Mouse (Mus musculus) layer of hippocampus, postnatal 36 days (tissue): Measurements from ENCODE around the gene Pate2. TPM values are rescaled to one million over a fixed set of nuclear protein-coding genes. Genes with fewer than 3 reads are reported as not detected.
A peak's percentile ranks its signal among the peaks of the same experiment; 100 is the strongest.

Experiments used
- DNase-seq, 2 experiments: peaks; one replicate each; pipeline ENCODE4 v3.0.0; 2022
- total RNA-seq, 2 experiments: library from RNA; stranded (reverse); gene quantifications; 2 replicates each; pipeline ENCODE4 v1.2.3; 2021

Gene Pate2
- under 1 TPM; 0.78 to 0.90 TPM for total RNA-seq

- peak; percentile 89 to 91 for DNase-seq
These were observed at the start of gene Pate2, which contains the start of gene Hyls1 for GRCm38 (mm10) chr9:35569571-35570534. Gene Pate2, plus strand, starts transcription at chr9:35570284. Gene Hyls1, minus strand, starts transcription at chr9:35570398.

DNA sequence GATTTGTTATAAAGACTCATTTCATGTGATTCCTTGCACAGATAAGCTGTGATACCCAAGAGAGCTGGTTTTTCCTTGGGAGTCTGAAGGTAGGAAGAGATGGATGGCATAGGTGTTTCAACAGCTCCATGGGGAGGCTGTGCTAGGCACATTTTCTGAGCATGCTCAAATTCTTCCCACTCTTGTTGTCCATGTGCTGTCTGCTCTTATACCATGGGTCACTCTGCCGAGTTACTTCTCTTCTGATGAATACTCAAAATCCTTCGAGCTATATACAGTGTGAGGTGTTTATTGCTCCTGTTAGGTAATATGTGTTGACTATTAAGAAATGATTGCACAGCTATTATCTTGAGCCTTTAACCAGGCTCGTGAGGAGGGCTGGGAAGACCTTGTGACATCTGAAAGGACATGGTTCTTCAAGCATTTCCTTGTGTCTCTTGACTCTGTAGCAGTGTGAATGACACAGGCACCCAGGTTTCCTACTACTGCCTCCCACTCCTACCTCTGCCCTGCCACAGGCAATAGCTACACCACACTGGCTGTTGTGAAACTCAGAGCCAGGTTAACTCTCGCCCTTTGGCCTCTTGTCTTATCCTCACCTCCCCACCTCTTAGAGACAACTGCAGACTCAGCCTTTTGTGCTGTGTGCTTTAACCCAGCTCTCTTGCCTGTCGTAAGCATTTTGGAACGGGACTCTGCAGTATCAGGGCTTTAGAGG lies 49.3 kb upstream of the Pate2 start:
- no peak for DNase-seq

DNA sequence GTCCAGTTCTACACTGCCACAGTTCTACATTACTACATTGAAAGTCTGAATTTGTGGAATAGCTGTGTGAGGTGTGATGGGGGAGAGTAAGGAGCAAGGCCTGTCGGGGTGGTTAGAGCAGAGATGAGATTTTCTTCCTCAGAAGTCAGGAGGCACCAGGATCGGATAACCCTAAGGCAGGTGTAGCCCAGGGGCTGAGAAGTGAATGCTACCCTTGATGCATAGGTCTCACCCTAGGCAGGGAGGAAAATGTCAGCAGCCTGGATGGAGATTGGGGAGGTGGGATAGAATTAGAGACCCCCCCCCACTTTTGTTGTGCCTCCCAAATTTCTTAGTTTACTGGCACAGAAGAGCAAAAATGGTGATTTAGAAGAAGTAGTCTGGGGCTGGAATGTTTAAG lies 47.8 kb upstream of the Pate2 start:
- DNase-seq: no peak

DNA sequence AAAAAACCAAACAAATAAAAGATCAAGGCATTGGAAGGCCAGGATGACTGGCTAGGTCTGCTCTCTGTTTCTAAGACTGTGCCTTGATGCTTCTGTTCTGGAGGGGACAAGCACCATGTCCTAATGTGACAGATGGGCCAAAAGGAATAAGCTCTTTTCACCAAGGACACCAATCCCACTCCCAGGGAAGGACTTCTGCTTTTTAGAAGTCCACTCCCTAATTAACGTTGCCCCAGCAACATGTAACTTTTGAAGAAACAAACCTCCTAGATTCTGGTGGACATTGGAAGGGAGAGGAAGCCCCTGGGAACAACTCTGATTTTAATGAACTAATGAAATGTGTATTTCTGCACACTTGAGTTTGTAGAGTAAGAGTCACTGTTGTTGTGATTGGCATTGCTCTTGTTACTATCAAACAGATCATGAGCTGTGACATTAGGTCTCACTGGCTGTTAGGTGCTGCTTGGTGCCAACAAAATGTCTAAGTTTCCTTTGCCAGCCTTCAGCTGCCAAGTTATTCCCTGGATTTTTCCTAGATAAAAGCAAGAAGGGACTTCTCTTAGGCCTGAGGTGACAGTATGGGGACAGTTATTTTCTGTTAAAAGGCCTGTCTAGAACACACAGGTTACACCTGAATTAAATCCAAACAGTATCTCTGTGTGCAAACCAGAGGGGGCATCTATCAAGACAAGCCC lies 47.1 kb upstream of the Pate2 start:
- no peak for DNase-seq

- peak; percentile 57 to 65 for DNase-seq
These were observed 46.5 kb upstream of the Pate2 start for GRCm38 (mm10) chr9:35523541-35523940.

GRCm38 (mm10) chr9:35523941-35524411 lies 46.1 kb upstream of the Pate2 start:
- peak; percentile 67 to 72 for DNase-seq

DNA sequence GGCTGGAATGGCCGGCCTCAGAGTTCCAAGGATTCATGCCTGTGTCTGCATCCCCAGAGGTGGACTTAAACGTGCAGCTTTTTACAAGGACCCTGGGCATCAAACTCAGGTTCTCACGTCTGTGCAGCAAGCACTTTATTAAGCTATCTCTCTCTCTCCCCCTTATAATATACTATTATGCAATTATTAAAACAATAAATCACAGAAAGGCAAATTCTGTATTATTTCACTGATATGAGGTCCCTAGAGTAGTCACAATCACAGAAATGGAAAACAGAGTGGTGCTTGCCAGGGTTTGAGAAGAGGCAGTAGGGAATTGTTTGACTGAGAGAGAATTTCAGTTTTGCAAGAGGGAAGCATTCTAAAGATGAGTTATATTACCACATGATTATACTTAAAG lies 40.9 kb upstream of the Pate2 start:
- DNase-seq: no peak

DNA sequence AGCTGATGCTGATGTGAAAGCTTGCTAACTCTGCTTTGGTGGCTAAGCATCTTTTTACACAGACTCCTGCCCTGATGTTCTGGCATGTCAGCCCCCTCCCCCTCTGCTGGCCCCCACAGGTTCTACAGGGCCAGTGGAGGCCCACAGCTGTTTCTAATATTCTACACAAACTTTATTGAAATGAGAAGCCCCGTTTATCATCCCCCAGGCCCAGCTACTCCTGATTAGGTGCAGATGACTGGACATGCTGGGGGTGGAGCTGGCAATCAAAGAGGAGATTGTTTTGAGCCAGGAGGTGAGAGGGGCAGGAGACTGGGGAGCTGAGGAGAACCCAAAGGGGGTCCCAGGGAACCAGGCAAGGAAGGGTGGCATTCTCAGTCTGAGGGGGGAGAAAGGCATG lies 40.3 kb upstream of the Pate2 start:
- DNase-seq: no peak

DNA sequence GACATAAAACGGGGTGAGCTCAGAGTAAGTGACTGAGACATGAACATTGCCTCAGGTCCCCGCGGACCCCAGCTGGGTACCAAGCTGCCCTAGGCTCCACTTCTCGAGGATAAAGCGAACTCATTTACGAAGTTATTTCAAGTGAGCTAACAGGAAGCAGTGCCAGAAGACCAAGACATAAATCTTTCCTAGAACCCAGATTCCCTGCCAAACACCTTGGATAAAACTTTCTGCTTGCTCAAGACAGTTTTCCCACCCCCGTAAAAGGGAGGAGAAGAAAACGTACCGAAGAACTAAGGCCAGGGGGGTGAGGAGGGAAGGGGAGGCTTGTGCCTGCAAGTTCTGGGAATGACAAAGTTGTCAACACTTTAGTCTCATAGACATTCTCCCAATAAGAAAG lies 36.8 kb upstream of the Pate2 start:
- DNase-seq: no peak

GRCm38 (mm10) chr9:35535110-35535509 lies 35.0 kb upstream of the Pate2 start:
- DNase-seq: peak; percentile 34 to 56

GRCm38 (mm10) chr9:35535876-35536275 lies 34.2 kb upstream of the Pate2 start:
- no peak for DNase-seq

DNA sequence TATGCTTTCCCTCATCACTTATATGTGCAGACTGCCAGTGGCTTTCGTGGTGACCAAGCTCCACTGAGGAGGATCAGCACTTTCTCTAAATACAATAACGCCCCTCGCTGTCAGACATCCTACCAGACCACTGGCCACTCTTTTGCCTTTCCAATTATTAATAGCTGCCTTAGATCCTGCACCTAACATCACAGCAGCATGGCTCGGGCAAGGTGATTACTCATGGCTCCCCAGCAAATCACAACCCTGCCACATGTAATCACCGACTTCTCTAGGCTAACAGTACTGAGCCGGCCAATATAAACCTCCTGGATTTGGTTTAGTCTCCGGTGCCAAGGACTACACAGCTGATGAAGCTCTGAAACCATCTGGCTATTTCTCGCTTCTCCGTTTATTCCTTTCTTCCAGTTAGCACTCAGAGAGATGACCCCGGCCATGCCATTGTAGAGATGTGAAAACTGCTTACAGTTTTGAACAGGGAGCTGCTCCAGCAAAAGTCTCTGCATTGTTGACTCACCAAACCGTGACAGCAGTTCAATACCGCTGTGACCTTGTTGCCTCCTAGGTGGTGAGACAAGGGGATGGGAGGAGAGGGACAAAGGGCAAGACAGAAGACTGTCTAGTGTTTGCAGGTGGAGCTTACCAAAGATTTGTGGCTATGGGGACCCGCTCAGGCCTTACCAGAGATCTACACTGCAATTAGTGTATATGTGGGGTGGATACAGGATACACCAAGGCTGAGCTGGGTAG lies 30.9 kb upstream of the Pate2 start:
- no peak for DNase-seq

DNA sequence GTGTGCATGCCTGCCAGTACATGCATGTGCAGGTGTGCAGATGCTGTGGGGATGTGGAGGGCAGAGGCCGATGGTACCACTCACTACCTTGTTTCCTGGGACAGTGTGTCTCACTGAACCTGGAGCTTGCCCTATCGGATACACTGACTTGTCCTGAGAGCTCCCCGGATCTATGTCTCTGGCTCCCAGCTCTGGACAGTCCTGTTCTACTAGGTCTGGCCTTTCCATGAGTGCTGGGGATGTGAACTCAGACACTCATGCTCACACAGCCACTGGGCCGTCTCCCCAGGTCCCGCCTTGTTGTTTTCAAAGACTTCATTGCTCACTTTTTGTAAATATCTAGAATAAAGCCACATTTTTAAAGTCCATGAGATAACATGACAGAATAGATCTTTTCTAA lies 29.1 kb upstream of the Pate2 start:
- no peak for DNase-seq

- DNase-seq: peak; percentile 57 to 72
These were observed 28.6 kb upstream of the Pate2 start for GRCm38 (mm10) chr9:35541488-35541887.

DNA sequence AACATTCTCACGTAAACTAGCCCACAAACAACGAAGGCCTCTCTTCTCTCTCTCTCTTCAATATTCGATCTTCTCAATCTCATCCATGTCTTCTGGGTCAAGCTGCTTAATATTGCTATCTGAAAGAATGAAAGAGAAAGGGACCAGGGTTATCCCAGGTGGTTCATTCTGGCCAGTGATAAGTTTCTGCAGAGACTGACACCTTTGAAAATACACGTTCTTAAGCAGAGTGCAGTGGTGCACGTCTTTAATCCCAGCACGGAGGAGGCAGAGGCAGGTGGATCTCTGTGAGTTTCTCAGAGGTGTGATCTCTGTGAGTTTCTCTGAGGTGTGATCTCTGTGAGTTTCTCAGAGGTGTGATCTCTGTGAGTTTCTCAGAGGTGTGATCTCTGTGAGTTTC lies 28.1 kb upstream of the Pate2 start:
- DNase-seq: no peak

- DNase-seq: no peak
These were observed 26.8 kb upstream of the Pate2 start for GRCm38 (mm10) chr9:35543099-35543860.

DNA sequence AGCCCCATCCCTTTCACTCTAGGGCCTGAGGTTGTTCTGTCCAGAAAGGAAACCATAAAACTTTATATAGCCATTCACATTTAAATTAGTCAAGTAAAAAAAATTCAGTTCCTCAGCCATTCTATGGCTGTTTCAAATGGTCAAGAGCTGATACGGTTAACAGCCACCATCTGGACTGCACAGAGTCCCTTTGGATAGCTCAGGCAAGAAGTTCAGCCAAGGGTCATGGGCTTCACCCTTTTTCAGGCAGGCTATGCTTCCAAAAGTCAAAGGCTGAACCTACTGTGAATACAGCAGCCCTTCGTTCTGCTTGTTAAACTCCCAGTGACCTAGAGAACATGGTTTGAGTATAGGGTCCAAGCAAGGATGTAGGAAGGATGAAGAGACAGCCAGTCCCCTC lies 25.4 kb upstream of the Pate2 start:
- no peak for DNase-seq

- no peak for DNase-seq
These were observed 24.4 kb upstream of the Pate2 start for GRCm38 (mm10) chr9:35545704-35546103.

GRCm38 (mm10) chr9:35546745-35547144 lies 23.3 kb upstream of the Pate2 start:
- DNase-seq: no peak

DNA sequence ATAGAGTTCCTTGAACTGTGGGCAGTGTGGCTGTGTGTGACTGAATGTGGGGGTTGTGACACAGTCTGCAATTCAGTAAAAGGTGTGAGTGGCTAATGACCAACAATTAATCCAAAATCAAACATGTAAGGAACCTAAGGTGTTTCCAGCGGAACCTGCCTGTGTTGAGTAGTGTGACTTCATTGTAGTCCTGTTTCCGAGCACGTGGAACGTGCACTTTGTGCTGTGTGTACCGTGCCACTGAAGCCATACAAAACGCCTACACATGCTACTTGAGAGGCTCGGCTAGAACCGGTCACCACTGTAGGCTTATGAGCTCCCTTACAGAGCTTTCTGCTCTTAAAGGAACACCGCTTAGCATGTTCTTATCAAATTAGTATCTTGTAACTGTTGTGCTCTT lies 21.6 kb upstream of the Pate2 start:
- DNase-seq: no peak

DNA sequence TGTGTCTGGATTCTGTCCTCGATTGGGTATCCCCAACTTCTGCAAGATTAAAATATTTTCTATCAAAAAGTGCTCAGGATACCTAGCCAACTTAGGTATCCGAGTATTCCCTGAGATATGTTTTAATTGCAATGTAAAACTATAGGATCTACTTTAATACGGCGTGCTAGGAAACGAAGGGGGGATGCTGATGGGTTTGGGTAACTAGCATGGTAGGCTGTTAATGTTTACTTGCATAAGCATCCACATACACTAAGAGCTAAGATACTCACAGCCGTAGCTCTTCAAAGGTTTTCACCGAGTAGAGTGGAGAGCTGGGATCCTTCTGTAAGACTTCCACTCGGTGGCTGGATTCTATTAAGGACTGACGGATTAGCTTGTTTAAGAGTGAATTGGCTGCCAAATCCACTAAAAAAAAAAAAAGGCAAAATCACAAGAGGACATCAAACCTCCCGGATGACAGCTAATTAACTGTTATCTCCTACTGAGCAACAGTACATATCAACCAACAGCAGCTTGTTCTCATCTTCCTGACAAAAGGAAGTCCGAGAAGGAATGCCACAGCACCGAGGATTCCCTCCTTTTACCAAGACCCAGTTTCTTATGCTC lies 13.5 kb upstream of the Pate2 start:
- peak in 1 of 2 experiments; percentile 0 for DNase-seq
